ENCODE assay signal across 25 mouse cellular contexts in genomic region chr5:4094471-4094870, GRCm38 (mm10). TPM values are rescaled to one million over a fixed set of nuclear protein-coding genes. Genes with fewer than 3 reads are reported as not detected.
DNase-seq lines count a peak whose midpoint lies in the region; ATAC-seq and TF ChIP-seq lines count a peak whose summit lies in the region.
"Had no signal": no experiment of that assay in that cellular context is flagged by ENCODE, and none has a peak within 500 bp of the region (broad histone marks: within the 10 kb centered on the region; RNA-seq: fewer than 3 reads in every experiment).

No protein-coding gene starts in this region.

- no peak for ATAC-seq in neural tube, embryonic 15.5 days (ENCODE audit: low FRiP score)
- ATAC-seq: activated CD4-positive, CD25-positive, alpha-beta regulatory T cell, adult 4 months; forebrain, embryonic 14.5 days; forebrain, postnatal 0 days had no signal

- H3K27ac ChIP-seq in kidney, adult 2 months (ENCODE audit: insufficient read depth, low read depth, low read length), result peak overlapping the region; percentile 55; the same call in 1 of the 2 replicates
- H3K27ac ChIP-seq in neural tube, embryonic 15.5 days (replicated peaks), result no peak overlapping the region
- H3K27ac ChIP-seq: embryonic facial prominence, embryonic 12.5 days; embryonic facial prominence, embryonic 15.5 days; gastrocnemius, adult 2 months; heart, embryonic 15.5 days; hindbrain, embryonic 14.5 days had no signal

- H3K27me3 ChIP-seq in kidney, adult 2 months (replicated peaks; ENCODE audit: control insufficient read depth, insufficient read depth, low read length), result no peaks in the 10 kb centered on the region
- no peaks in the 10 kb centered on the region for H3K27me3 ChIP-seq in neural tube, embryonic 15.5 days (replicated peaks)
- H3K27me3 ChIP-seq: embryonic facial prominence, embryonic 12.5 days; embryonic facial prominence, embryonic 15.5 days; heart, embryonic 12.5 days; heart, embryonic 15.5 days had no signal

- no peak for TF ChIP-seq POLR2A in kidney, adult 2 months (IDR thresholded peaks at IDR 0.05; ENCODE audit: low read depth, low read length)

- no peak overlapping the region for H3K4me3 ChIP-seq in kidney, adult 2 months (ENCODE audit: insufficient read depth, low read depth, low read length)
- no peak overlapping the region for H3K4me3 ChIP-seq in neural tube, embryonic 15.5 days (replicated peaks)
- H3K4me3 ChIP-seq: embryonic facial prominence, embryonic 12.5 days; embryonic facial prominence, embryonic 15.5 days; gastrocnemius, adult 2 months; heart, embryonic 12.5 days; heart, embryonic 15.5 days had no signal

- TF ChIP-seq CTCF in kidney, adult 2 months (conservative IDR thresholded peaks at IDR 0.05; ENCODE audit: insufficient read depth, insufficient read length, low read depth, low read length), result no peak

- 64% methylated on average over 5 of the region's 5 CpGs for WGBS in kidney, adult 2 months
- 96% methylated on average over 5 of the region's 5 CpGs for WGBS in neural tube, embryonic 15.5 days

- no peaks in the 10 kb centered on the region for H3K9me3 ChIP-seq in neural tube, embryonic 15.5 days (replicated peaks)
- H3K9me3 ChIP-seq: embryonic facial prominence, embryonic 12.5 days; embryonic facial prominence, embryonic 15.5 days; heart, embryonic 12.5 days; heart, embryonic 15.5 days had no signal

- peaks cover 6% of the 10 kb centered on the region for H3K36me3 ChIP-seq in kidney, adult 2 months (ENCODE audit: control insufficient read depth, insufficient read depth, low read length)
- H3K36me3 ChIP-seq in neural tube, embryonic 15.5 days, result peaks cover 59% of the 10 kb centered on the region

- peak; percentile 12 for DNase-seq in adrenal gland, postnatal 10 days
- DNase-seq in adrenal gland, adult (ENCODE audit: inconsistent age in 2 of 2, low spot score in 1 of 2), result no peak
- peak; percentile 75 for DNase-seq in kidney, adult 2 months
- no peak for DNase-seq in kidney, adult 18-20 months
- DNase-seq in kidney, postnatal 25 days, result peak; percentile 12 to 65
- DNase-seq in kidney, postnatal 10 days, result no peak
- DNase-seq in neural tube, embryonic 10.5 days (ENCODE audit: extremely low spot score, low spot score), result peak; percentile 1
- DNase-seq: adrenal gland, postnatal 14 days; cerebellum, adult 11 months; cerebellum, adult 2 months; cerebellum, adult 9-11 months; cerebellum, postnatal 25 days; forebrain, postnatal 0 days; gastrocnemius, adult 2 months; gastrocnemius, postnatal 14 days; heart, adult 18-20 months; heart, postnatal 4 days had no signal

- no peak overlapping the region for H3K4me2 ChIP-seq in neural tube, embryonic 15.5 days
- H3K4me2 ChIP-seq: embryonic facial prominence, embryonic 12.5 days; embryonic facial prominence, embryonic 15.5 days; heart, embryonic 12.5 days; heart, embryonic 15.5 days; hindbrain, embryonic 14.5 days had no signal

- H3K4me1 ChIP-seq in kidney, adult 2 months (ENCODE audit: control insufficient read depth, insufficient read depth, low read length), result peaks cover 3% of the 10 kb centered on the region; the same call in 1 of the 2 replicates
- H3K4me1 ChIP-seq in neural tube, embryonic 15.5 days, result no peaks in the 10 kb centered on the region
- H3K4me1 ChIP-seq: embryonic facial prominence, embryonic 12.5 days; embryonic facial prominence, embryonic 15.5 days; heart, embryonic 15.5 days had no signal

- H3K9ac ChIP-seq in neural tube, embryonic 15.5 days (replicated peaks), result no peak overlapping the region
- H3K9ac ChIP-seq: embryonic facial prominence, embryonic 12.5 days; embryonic facial prominence, embryonic 15.5 days; forebrain, postnatal 0 days; heart, embryonic 12.5 days; heart, embryonic 15.5 days; hindbrain, embryonic 14.5 days had no signal

RNA-seq across cellular contexts. Expression of gene Cyp51, which starts 10.1 kb away (rescaled TPM):
- 10 to 100 TPM; 17.2 to 22.5 TPM for total RNA-seq in adrenal gland, postnatal 10 days (2021)
- 93.8 and 239 TPM in 2 replicates for polyA plus RNA-seq in kidney, adult 2 months (2012; rRNA removed)
- polyA plus RNA-seq in neural tube, embryonic 15.5 days (2015; fragmentation: Nextera tagmentation; extraction: Ambion mirVana), result 126 and 143 TPM in 2 replicates

Comparison
In these comparisons a context has a peak if more than half of its experiments do, and no peak if none do; other contexts are left out.
1. DNase-seq: peak in adrenal gland, postnatal 10 days (single experiment), kidney, adult 2 months (single experiment), kidney, postnatal 25 days (2 of 2) and neural tube, embryonic 10.5 days (single experiment); none in adrenal gland, adult (0 of 2), kidney, adult 18-20 months (single experiment) and kidney, postnatal 10 days (single experiment).